Mouse (Mus musculus) kidney, adult 2 months (tissue): ENCODE measurements around the gene Fam89b.

Experiments
- CTCF ChIP-seq: fragments of 200-500 bp; conservative IDR thresholded peaks from 2 replicates; pipeline ENCODE4 v1.5.1; 2011; ENCODE audit warnings: low read depth, mild to moderate bottlenecking, control low read depth, low read length, moderate library complexity, mixed read lengths; ENCODE audit not compliant: insufficient read depth, insufficient read length
- POLR2A ChIP-seq: fragments of 200-500 bp; IDR thresholded peaks from one replicate; pipeline ENCODE4 v1.6.1; 2011; ENCODE audit warnings: low read depth, low read length, control low read depth

GRCm38 (mm10) chr19:5692913-5693396 is 36.5 kb downstream of the Fam89b start:
- TF ChIP-seq POLR2A (no peak), CTCF (no peak)
